Mouse (Mus musculus) MEL (cell line): ENCODE measurements around the gene Hoxd4. TPM values are rescaled to one million over a fixed set of nuclear protein-coding genes. Genes with fewer than 3 reads are reported as not detected.

ENCODE experiments used
- DNase-seq: peaks from one replicate; pipeline ENCODE4 v3.0.0; 2011; ENCODE audit warnings: low read depth, low spot score
- H3K27ac ChIP-seq: 2 replicates; pipeline ENCODE4 v1.5.1; 2012; ENCODE audit warnings: low read depth, mild to moderate bottlenecking, control low read depth, low read length, moderate library complexity; ENCODE audit not compliant: control insufficient read depth
- H3K27me3 ChIP-seq, 2 experiments: fragments of 150-350 bp in 1 of 2; sonication (generic) in 1 of 2; 2 replicates each; pipeline ENCODE4 v1.6.1; 2012; ENCODE audit warnings: low read length in 2 of 2, mild to moderate bottlenecking in 2 of 2, improper control_type of control experiment in 1 of 2, moderate library complexity in 1 of 2; ENCODE audit not compliant: insufficient read depth in 2 of 2, control insufficient read depth in 1 of 2
- H3K36me3 ChIP-seq, 2 experiments: 2 replicates each; pipeline ENCODE4 v1.6.1; 2012 to 2014; ENCODE audit warnings: low read length in 2 of 2, improper control_type of control experiment in 1 of 2, inconsistent platforms in 1 of 2, mild to moderate bottlenecking in 1 of 2; ENCODE audit not compliant: insufficient read depth in 2 of 2, control insufficient read depth in 1 of 2
- H3K4me1 ChIP-seq, 2 experiments: fragments of 150-350 bp in 1 of 2; sonication (generic) in 1 of 2; 2 replicates each; pipeline ENCODE4 v1.6.1; 2012; ENCODE audit warnings: low read length in 2 of 2, improper control_type of control experiment in 1 of 2, mild to moderate bottlenecking in 1 of 2; ENCODE audit not compliant: insufficient read depth in 2 of 2, control insufficient read depth in 1 of 2
- H3K4me3 ChIP-seq, 2 experiments: fragments of 150-350 bp in 1 of 2; sonication (generic) in 1 of 2; 2 replicates each; pipeline ENCODE4 v1.5.1; 2012; ENCODE audit warnings: low read depth in 2 of 2, low read length in 2 of 2, mild to moderate bottlenecking in 2 of 2, moderate library complexity in 2 of 2, control low read depth in 1 of 2, improper control_type of control experiment in 1 of 2; ENCODE audit not compliant: control insufficient read depth in 1 of 2, insufficient read depth in 1 of 2
- H3K79me2 ChIP-seq: 2 replicates; pipeline ENCODE4 v1.6.1; 2012; ENCODE audit warnings: mild to moderate bottlenecking, low read length, moderate library complexity; ENCODE audit not compliant: control insufficient read depth, poor library complexity, insufficient read depth
- H3K9ac ChIP-seq: 2 replicates; pipeline ENCODE4 v1.6.1; 2012; ENCODE audit warnings: low read depth, mild to moderate bottlenecking, control low read depth, low read length, moderate library complexity; ENCODE audit not compliant: control insufficient read depth, poor library complexity, severe bottlenecking
- H3K9me3 ChIP-seq: fragments of 150-350 bp; sonication (generic); replicated peaks from 2 replicates; pipeline ENCODE4 v1.6.1; 2012; ENCODE audit warnings: mild to moderate bottlenecking, low read length, improper control_type of control experiment, moderate library complexity; ENCODE audit not compliant: insufficient read depth
- CHD1 ChIP-seq: IDR thresholded peaks from 2 replicates; pipeline ENCODE4 v1.6.1; 2012; ENCODE audit warnings: low read depth, mild to moderate bottlenecking, inconsistent platforms, low read length, improper control_type of control experiment
- E2F4 ChIP-seq: IDR thresholded peaks from 2 replicates; pipeline ENCODE4 v1.6.1; 2011; ENCODE audit warnings: low read depth, low read length, improper control_type of control experiment, borderline replicate concordance
- GATA1 ChIP-seq: IDR thresholded peaks from 2 replicates; pipeline ENCODE4 v1.6.1; 2011; ENCODE audit warnings: low read depth, low read length, improper control_type of control experiment
- JUND ChIP-seq: IDR thresholded peaks from 2 replicates; pipeline ENCODE4 v1.6.1; 2011; ENCODE audit warnings: low read depth, mild to moderate bottlenecking, improper control_type of control experiment, low read length
- KAT2A ChIP-seq: conservative IDR thresholded peaks from 2 replicates; pipeline ENCODE4 v1.6.1; 2012; ENCODE audit warnings: low read depth, low read length, improper control_type of control experiment, inconsistent platforms
- MAFK ChIP-seq: IDR thresholded peaks from 2 replicates; pipeline ENCODE4 v1.6.1; 2011; ENCODE audit warnings: low read depth, mild to moderate bottlenecking, low read length, improper control_type of control experiment, borderline replicate concordance
- MAZ ChIP-seq: IDR thresholded peaks from 2 replicates; pipeline ENCODE4 v1.6.1; 2012; ENCODE audit warnings: low read depth, mild to moderate bottlenecking, inconsistent platforms, low read length, improper control_type of control experiment
- MEF2A ChIP-seq: IDR thresholded peaks from 2 replicates; pipeline ENCODE4 v1.6.1; 2014; ENCODE audit warnings: low read depth, mild to moderate bottlenecking, inconsistent platforms, low read length, improper control_type of control experiment; ENCODE audit not compliant: poor library complexity, insufficient replicate concordance, severe bottlenecking; ENCODE audit errors: extremely low read depth
- MXI1 ChIP-seq: IDR thresholded peaks from 2 replicates; pipeline ENCODE4 v1.6.1; 2011; ENCODE audit warnings: mild to moderate bottlenecking, low read depth, low read length, improper control_type of control experiment
- NRF1 ChIP-seq: IDR thresholded peaks from 2 replicates; pipeline ENCODE4 v1.6.1; 2014; ENCODE audit warnings: low read depth, mild to moderate bottlenecking, inconsistent platforms, low read length, improper control_type of control experiment, moderate library complexity; ENCODE audit not compliant: poor library complexity, insufficient read depth, severe bottlenecking
- RAD21 ChIP-seq: IDR thresholded peaks from 2 replicates; pipeline ENCODE4 v1.6.1; 2011; ENCODE audit warnings: mild to moderate bottlenecking, low read depth, low read length, improper control_type of control experiment
- SIN3A ChIP-seq: IDR thresholded peaks from 2 replicates; pipeline ENCODE4 v1.6.1; 2012; ENCODE audit warnings: low read length, improper control_type of control experiment, inconsistent platforms
- SMC3 ChIP-seq: IDR thresholded peaks from 2 replicates; pipeline ENCODE4 v1.6.1; 2011; ENCODE audit warnings: low read depth, low read length, improper control_type of control experiment
- TCF12 ChIP-seq: IDR thresholded peaks from 2 replicates; pipeline ENCODE4 v1.6.1; 2014; ENCODE audit warnings: low read depth, mild to moderate bottlenecking, inconsistent platforms, low read length, improper control_type of control experiment, moderate library complexity
- UBTF ChIP-seq: IDR thresholded peaks from 2 replicates; pipeline ENCODE4 v1.6.1; 2012; ENCODE audit warnings: low read depth, mild to moderate bottlenecking, inconsistent platforms, low read length, improper control_type of control experiment, moderate library complexity, borderline replicate concordance; ENCODE audit not compliant: insufficient read depth
- USF1 ChIP-seq: IDR thresholded peaks from 2 replicates; pipeline ENCODE4 v1.6.1; 2014; ENCODE audit warnings: low read depth, mild to moderate bottlenecking, inconsistent platforms, low read length, improper control_type of control experiment, moderate library complexity
- USF2 ChIP-seq, 2 experiments: IDR thresholded peaks; 2 replicates each; pipeline ENCODE4 v1.6.1; 2011 to 2012; ENCODE audit warnings: improper control_type of control experiment in 2 of 2, low read length in 2 of 2, borderline replicate concordance in 1 of 2, inconsistent platforms in 1 of 2, low read depth in 1 of 2, mild to moderate bottlenecking in 1 of 2; ENCODE audit not compliant: insufficient read depth in 1 of 2
- ZC3H11A ChIP-seq: IDR thresholded peaks from 2 replicates; pipeline ENCODE4 v1.6.1; 2012; ENCODE audit warnings: low read depth, mild to moderate bottlenecking, inconsistent platforms, low read length, improper control_type of control experiment
- ZKSCAN1 ChIP-seq: IDR thresholded peaks from 2 replicates; pipeline ENCODE4 v1.6.1; 2012; ENCODE audit warnings: low read depth, mild to moderate bottlenecking, inconsistent platforms, low read length, improper control_type of control experiment, moderate library complexity
- ZMIZ1 ChIP-seq: IDR thresholded peaks from 2 replicates; pipeline ENCODE4 v1.6.1; 2012; ENCODE audit warnings: low read depth, mild to moderate bottlenecking, inconsistent platforms, low read length, improper control_type of control experiment, moderate library complexity
- polyA plus RNA-seq, 2 experiments: library from polyadenylated mRNA; stranded (reverse) in 1 of 2; unstranded in 1 of 2; fragments of >175 nt in 1 of 2; fragments of >200 nt in 1 of 2; gene quantifications; 2 replicates each; pipeline versions ENCODE4 v1.2.1 to v1.2.4; 2012; ENCODE audit warnings: low replicate concordance in 2 of 2, low read depth in 1 of 2; ENCODE audit not compliant: insufficient read length in 2 of 2, insufficient read depth in 1 of 2, missing spikeins in 1 of 2
- total RNA-seq: library from RNA; depleted of rRNA; stranded (reverse); fragments of 300-350 nt; gene quantifications from 2 replicates; pipeline ENCODE4 v1.2.3, GENCODE M21; 2012

Hoxd4 gene
- total and polyA plus RNA-seq, 3 experiments, result not detected

DNA sequence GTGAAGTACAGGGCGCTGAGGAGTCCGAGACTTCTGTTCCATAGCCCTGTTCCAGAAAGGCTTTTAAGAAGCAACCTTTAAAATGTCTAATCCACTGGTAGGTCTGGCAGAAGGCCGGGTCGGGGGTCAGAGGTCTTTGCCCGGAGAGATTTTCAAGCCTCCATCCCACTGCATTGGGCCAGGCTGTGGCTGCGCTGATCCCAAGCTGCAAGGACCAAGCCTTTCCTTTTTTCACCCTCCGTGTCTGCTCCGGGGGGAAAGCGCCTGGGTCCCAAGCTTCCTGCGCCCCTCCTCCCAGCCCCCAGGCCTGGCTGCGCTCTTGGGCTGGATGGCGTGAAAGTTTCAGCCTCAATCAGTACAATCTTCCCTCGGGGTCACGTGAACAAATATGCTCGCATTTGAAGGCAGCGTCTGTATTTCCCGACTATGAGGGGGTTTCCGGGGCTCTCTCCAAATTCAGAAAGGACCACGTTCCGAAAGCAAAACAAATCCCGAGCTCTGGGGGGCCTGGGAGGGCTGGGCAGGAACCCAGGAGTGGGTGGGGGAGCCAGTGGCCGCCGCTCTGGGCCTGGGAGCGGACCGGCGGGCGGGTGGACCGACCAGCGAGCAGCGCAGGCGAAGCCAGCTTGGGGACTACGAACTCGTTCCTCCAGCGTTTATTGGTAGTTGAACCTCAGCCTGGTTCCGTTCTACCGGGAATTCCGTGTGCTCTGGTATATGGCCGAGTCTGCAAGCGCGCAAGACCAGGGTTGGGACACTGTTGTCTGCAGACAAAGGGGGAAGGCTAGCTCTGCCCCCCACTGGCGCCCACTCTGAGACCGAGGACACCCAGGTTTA, 24.3 kb downstream of the Hoxd4 start:
- Histone ChIP-seq H3K27me3 (no peaks in the 10 kb centered on the region; a peak in 1 of 4 replicates), H3K9ac (no peak overlapping the region), H3K36me3 (no peaks in the 10 kb centered on the region), H3K79me2 (no peaks in the 10 kb centered on the region), H3K4me1 (no peaks in the 10 kb centered on the region), H3K4me3 (no peak overlapping the region), H3K27ac (no peak overlapping the region), H3K9me3 (no peaks in the 10 kb centered on the region)
- TF ChIP-seq SIN3A, result no peak
- TF ChIP-seq ZC3H11A, result no peak
- no peak for TF ChIP-seq MAFK
- no peak for TF ChIP-seq CHD1
- no peak for TF ChIP-seq USF2 (IDR thresholded peaks at IDR 0.05; ENCODE audit: borderline replicate concordance in 1 of 2, insufficient read depth in 1 of 2, low read depth in 1 of 2, low read length in 2 of 2)
- no peak for TF ChIP-seq GATA1
- no peak for TF ChIP-seq E2F4
- no peak for TF ChIP-seq UBTF
- TF ChIP-seq MEF2A, result no peak
- no peak for TF ChIP-seq KAT2A
- TF ChIP-seq USF1, result no peak
- TF ChIP-seq MXI1, result no peak
- no peak for TF ChIP-seq TCF12
- no peak for TF ChIP-seq MAZ
- no peak for TF ChIP-seq NRF1
- no peak for TF ChIP-seq SMC3
- no peak for TF ChIP-seq RAD21
- no peak for TF ChIP-seq JUND
- TF ChIP-seq ZMIZ1, result no peak
- no peak for TF ChIP-seq ZKSCAN1
- DNase-seq, result no peak
